Mouse (Mus musculus) hindbrain, embryonic 14.5 days (tissue): Measurements from ENCODE around the gene Poc1a. TPM values are rescaled to one million over a fixed set of nuclear protein-coding genes. Genes with fewer than 3 reads are reported as not detected.

ENCODE experiments used
- ATAC-seq: fragments of 200-750 bp; cut with Nextera tagmentation; 2 replicates; pipeline ENCODE4 v1.8.0; 2017; ENCODE audit warnings: moderate number of reproducible peaks, mild to moderate bottlenecking, moderate TSS enrichment, moderate library complexity; ENCODE audit not compliant: low FRiP score
- DNase-seq: peaks from one replicate; pipeline ENCODE4 v3.0.0-alpha.2; 2015; ENCODE audit warnings: low spot score
- H3K27ac ChIP-seq: fragments of 300-500 bp; sonication (generic); 2 replicates; pipeline ENCODE4 v1.5.1; 2014; ENCODE audit warnings: mild to moderate bottlenecking, moderate library complexity
- H3K27me3 ChIP-seq: fragments of 300-500 bp; sonication (generic); 2 replicates; pipeline ENCODE4 v1.6.1; 2014; ENCODE audit warnings: mild to moderate bottlenecking, low read length, mixed read lengths; ENCODE audit not compliant: control insufficient read depth, insufficient read depth
- H3K36me3 ChIP-seq: fragments of 300-500 bp; sonication (generic); replicated peaks from 2 replicates; pipeline ENCODE4 v1.6.1; 2014; ENCODE audit not compliant: control insufficient read depth, insufficient read depth
- H3K4me1 ChIP-seq: fragments of 300-500 bp; sonication (generic); replicated peaks from 2 replicates; pipeline ENCODE4 v1.6.1; 2014; ENCODE audit warnings: antibody characterized with exemption, low read length, mixed read lengths; ENCODE audit not compliant: control insufficient read depth, insufficient read depth
- H3K4me2 ChIP-seq: fragments of 300-500 bp; sonication (generic); replicated peaks from 2 replicates; pipeline ENCODE4 v1.6.1; 2014; ENCODE audit warnings: mild to moderate bottlenecking, moderate library complexity
- H3K4me3 ChIP-seq: fragments of 300-500 bp; sonication (generic); replicated peaks from 2 replicates; pipeline ENCODE4 v1.5.1; 2014; ENCODE audit warnings: mild to moderate bottlenecking, low read length
- H3K9ac ChIP-seq: fragments of 300-500 bp; sonication (generic); 2 replicates; pipeline ENCODE4 v1.6.1; 2014
- H3K9me3 ChIP-seq: fragments of 300-500 bp; sonication (generic); 2 replicates; pipeline ENCODE4 v1.6.1; 2016; ENCODE audit warnings: low read length; ENCODE audit not compliant: control insufficient read depth
- WGBS: fragments of 180-500 bp; shearing (Covaris S2); extraction: QIAGEN DNeasy Blood & Tissue Kit; methylation state at CpG from one replicate; pipeline ENCODE4 v1.1.7; 2014; 5-methylcytosine and 5-hydroxymethylcytosine counted together
- polyA plus RNA-seq: library from polyadenylated mRNA; unstranded; fragments of >200 nt; fragmentation: Nextera tagmentation; extraction: Ambion mirVana; gene quantifications from 2 replicates; pipeline ENCODE4 v1.2.1, GENCODE M21; 2014

Gene Poc1a
- polyA plus RNA-seq, 1 experiment from 2014 or later = 7.3 TPM

- Histone ChIP-seq H3K4me3 (no peak overlapping the region), H3K9me3 (no peaks in the 10 kb centered on the region), H3K27me3 (no peaks in the 10 kb centered on the region), H3K27ac (no peak overlapping the region), H3K4me2 (no peak overlapping the region), H3K9ac (no peak overlapping the region), H3K36me3 (no peaks in the 10 kb centered on the region), H3K4me1 (0 out of 2 replicates have a peak, but pooled peaks cover under 1% of the 10 kb centered on the region)
- ATAC-seq (no peak), DNase-seq (no peak)
- WGBS = 86% methylated on average over 6 of the region's 6 CpGs
Observed at GRCm38 (mm10) chr9:106361140-106361539, 80.3 kb downstream of the Poc1a start.

- H3K27me3 ChIP-seq = no peaks in the 10 kb centered on the region
- ATAC-seq = no peak
Observed at GRCm38 (mm10) chr9:106365333-106365732, 84.5 kb downstream of the Poc1a start.

GRCm38 (mm10) chr9:106366188-106366587, 85.3 kb downstream of the Poc1a start:
- H3K4me1 ChIP-seq = peaks cover 15% of the 10 kb centered on the region
- DNase-seq (no peak), ATAC-seq (no peak)
- H3K4me3 ChIP-seq = no peak overlapping the region
- H3K27ac ChIP-seq = no peak overlapping the region
- H3K4me2 ChIP-seq = no peak overlapping the region
- no peak overlapping the region for H3K9ac ChIP-seq
- no peaks in the 10 kb centered on the region for H3K9me3 ChIP-seq
- H3K36me3 ChIP-seq = peaks cover 4% of the 10 kb centered on the region
- no peaks in the 10 kb centered on the region for H3K27me3 ChIP-seq
- WGBS = 36% methylated on average over 1 of the region's 1 CpGs

More at GRCm38 (mm10) chr9:106365333-106365732, 84.5 kb downstream of the Poc1a start:
- Histone ChIP-seq H3K36me3 (no peaks in the 10 kb centered on the region), H3K9me3 (no peaks in the 10 kb centered on the region), H3K9ac (no peak overlapping the region), H3K4me3 (no peak overlapping the region), H3K4me2 (no peak overlapping the region), H3K4me1 (peaks cover 6% of the 10 kb centered on the region), H3K27ac (no peak overlapping the region)
- DNase-seq = no peak
- 87% methylated on average over 7 of the region's 7 CpGs for WGBS

- Histone ChIP-seq H3K27ac (no peak overlapping the region), H3K36me3 (peaks cover 13% of the 10 kb centered on the region), H3K4me3 (peak overlapping the region; percentile 89), H3K9me3 (no peaks in the 10 kb centered on the region), H3K9ac (peak overlapping the region; percentile 58), H3K27me3 (no peaks in the 10 kb centered on the region), H3K4me2 (peak overlapping the region; percentile 93), H3K4me1 (peaks cover 23% of the 10 kb centered on the region)
- WGBS = 24% methylated on average over 5 of the region's 5 CpGs
- DNase-seq (peak; percentile 28), ATAC-seq (no peak)
Observed at GRCm38 (mm10) chr9:106367001-106367400, 86.1 kb downstream of the Poc1a start.

- Histone ChIP-seq H3K27ac (peak overlapping the region; percentile 96), H3K9me3 (no peaks in the 10 kb centered on the region), H3K4me3 (peak overlapping the region; percentile 89), H3K36me3 (peaks cover 17% of the 10 kb centered on the region), H3K27me3 (no peaks in the 10 kb centered on the region), H3K4me2 (peak overlapping the region; percentile 93), H3K4me1 (peaks cover 28% of the 10 kb centered on the region), H3K9ac (peak overlapping the region; percentile 96)
- peak; percentile 94 for DNase-seq
- under 1% methylated on average over 31 of the region's 36 CpGs for WGBS
- ATAC-seq = peak; percentile 93
Observed at GRCm38 (mm10) chr9:106367592-106368111, 86.8 kb downstream of the Poc1a start.

- Histone ChIP-seq H3K27me3 (no peaks in the 10 kb centered on the region), H3K9ac (peak within 1 kb of the TSS; percentile 96), H3K9me3 (no peaks in the 10 kb centered on the region), H3K4me1 (peaks cover 30% of the 10 kb centered on the region), H3K4me2 (peak within 1 kb of the TSS; percentile 93), H3K4me3 (peak within 1 kb of the TSS; percentile 89), H3K36me3 (peaks cover 23% of the 10 kb centered on the region), H3K27ac (peak within 1 kb of the TSS; percentile 96)
- peak; percentile 71 for ATAC-seq
- WGBS = 0% methylated on average over 37 of the region's 57 CpGs
- peak; percentile 84 for DNase-seq
Observed at GRCm38 (mm10) chr9:106368112-106368717, 87.4 kb downstream of the Poc1a start, which contains the start of gene Dusp7. Gene Dusp7, plus strand, starts transcription at chr9:106368632.

- peaks cover 30% of the 10 kb centered on the region for H3K4me1 ChIP-seq
- WGBS = under 1% methylated on average over 66 of the region's 72 CpGs
- ATAC-seq = peak; percentile 15; the same call in 1 of the 2 replicates
Observed at GRCm38 (mm10) chr9:106368831-106369501, 88.1 kb downstream of the Poc1a start.

GRCm38 (mm10) chr9:106369801-106370485, 89.1 kb downstream of the Poc1a start:
- DNase-seq = no peak

More at GRCm38 (mm10) chr9:106368831-106369501, 88.1 kb downstream of the Poc1a start:
- H3K27ac ChIP-seq = peak overlapping the region; percentile 96
- no peaks in the 10 kb centered on the region for H3K27me3 ChIP-seq
- DNase-seq = peak; percentile 62
- H3K36me3 ChIP-seq = peaks cover 30% of the 10 kb centered on the region
- H3K4me2 ChIP-seq = peak overlapping the region; percentile 93
- peak overlapping the region; percentile 96 for H3K9ac ChIP-seq
- peak overlapping the region; percentile 89 for H3K4me3 ChIP-seq
- H3K9me3 ChIP-seq = no peaks in the 10 kb centered on the region

More at GRCm38 (mm10) chr9:106369801-106370485, 89.1 kb downstream of the Poc1a start:
- no peak for ATAC-seq
- H3K9me3 ChIP-seq = no peaks in the 10 kb centered on the region
- WGBS = 11% methylated on average over 11 of the region's 11 CpGs
- peak overlapping the region; percentile 96 for H3K9ac ChIP-seq
- H3K4me2 ChIP-seq = peak overlapping the region; percentile 93
- peak overlapping the region; percentile 89 for H3K4me3 ChIP-seq
- peak overlapping the region; percentile 96 for H3K27ac ChIP-seq
- no peaks in the 10 kb centered on the region for H3K27me3 ChIP-seq
- peaks cover 40% of the 10 kb centered on the region for H3K36me3 ChIP-seq
- peaks cover 30% of the 10 kb centered on the region for H3K4me1 ChIP-seq
